Comparison of ENCODE assay signal across 14 mouse cellular contexts in the genomic region with DNA sequence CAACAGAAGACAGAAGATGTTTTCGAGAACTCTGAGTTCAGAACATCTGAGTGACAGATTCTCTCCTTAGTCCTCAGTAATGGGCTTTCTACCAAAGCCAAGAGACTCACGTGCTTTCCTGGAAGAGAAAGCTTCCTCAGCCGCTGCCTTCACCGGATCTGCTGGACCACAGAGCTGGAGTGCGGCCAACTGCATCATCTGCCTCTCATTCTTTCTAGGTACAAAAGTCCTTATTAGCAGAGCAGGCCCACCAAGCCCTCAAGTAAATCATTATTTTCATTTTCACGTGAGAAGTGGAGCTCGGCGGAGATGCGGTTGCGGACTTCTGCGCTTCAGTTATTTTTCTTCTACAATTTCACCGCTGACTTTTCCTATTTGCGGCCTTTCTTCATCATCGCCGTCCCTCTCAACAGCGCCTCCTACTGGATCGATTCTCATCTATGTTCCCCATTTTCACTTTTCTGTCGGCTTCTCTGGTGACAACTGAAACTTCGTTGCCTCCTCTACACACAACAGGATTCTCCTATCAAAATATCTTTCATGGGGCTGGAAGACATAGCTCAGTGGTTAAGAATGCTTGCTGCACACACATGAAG.
DNase-seq lines count a peak whose midpoint lies in the region; ATAC-seq and TF ChIP-seq lines count a peak whose summit lies in the region.
"Had no signal": no experiment of that assay in that cellular context is flagged by ENCODE, and none has a peak within 500 bp of the region (broad histone marks: within the 10 kb centered on the region; RNA-seq: fewer than 3 reads in every experiment).

No protein-coding gene starts in this region.

- 73% methylated on average over 19 of the region's 19 CpGs for WGBS in forebrain, embryonic 15.5 days

- intact Hi-C loops in gastrocnemius, adult 2 months (cut with DNase I) = loop anchor here (5.0 kb wide), 1 partner anchor 49 kb away; no protein-coding TSS in a partner anchor

- ATAC-seq in granulocyte monocyte progenitor cell, adult 5-6 weeks (replicated peaks; ENCODE audit: poor library complexity, severe bottlenecking) = peak; percentile 46
- ATAC-seq in forebrain, embryonic 15.5 days (replicated peaks) = no peak
- ATAC-seq: midbrain, embryonic 13.5 days had no signal

- TF ChIP-seq CTCF in gastrocnemius, adult 2 months (IDR thresholded peaks at IDR 0.05) = peak; percentile 6; the same call in 1 of the 2 replicates
- no peak for TF ChIP-seq CTCF in testis, adult 2 months (IDR thresholded peaks at IDR 0.05; ENCODE audit: control insufficient read depth, insufficient read depth, insufficient replicate concordance, low read depth, low read length)

- H3K4me1 ChIP-seq in testis, adult 2 months (ENCODE audit: control insufficient read depth, insufficient read depth, low read length) = peaks cover 6% of the 10 kb centered on the region; the same call in 1 of the 2 replicates
- H3K4me1 ChIP-seq in forebrain, embryonic 15.5 days = no peaks in the 10 kb centered on the region
- H3K4me1 ChIP-seq: forebrain, embryonic 12.5 days; midbrain, embryonic 13.5 days had no signal

- H3K9me3 ChIP-seq in forebrain, embryonic 15.5 days = no peaks in the 10 kb centered on the region
- H3K9me3 ChIP-seq: forebrain, embryonic 12.5 days; heart, embryonic 15.5 days; midbrain, embryonic 13.5 days had no signal

- H3K27ac ChIP-seq in gastrocnemius, adult 2 months = no peak overlapping the region
- H3K27ac ChIP-seq in testis, adult 2 months (ENCODE audit: control insufficient read depth, insufficient read depth, low read depth, low read length) = no peak overlapping the region
- H3K27ac ChIP-seq in forebrain, embryonic 15.5 days (replicated peaks) = no peak overlapping the region
- H3K27ac ChIP-seq: forebrain, embryonic 12.5 days; heart, embryonic 15.5 days; midbrain, embryonic 13.5 days had no signal

- H3K4me2 ChIP-seq in forebrain, embryonic 15.5 days (replicated peaks) = no peak overlapping the region
- H3K4me2 ChIP-seq: forebrain, embryonic 12.5 days; heart, embryonic 15.5 days; midbrain, embryonic 13.5 days had no signal

- no peak for TF ChIP-seq POLR2A in testis, adult 2 months (IDR thresholded peaks at IDR 0.05; ENCODE audit: control insufficient read depth, low read depth, low read length)

- DNase-seq in gastrocnemius, adult 2 months = no peak
- no peak for DNase-seq in gastrocnemius, postnatal 25 days
- peak; percentile 20 for DNase-seq in retina, postnatal 1 day
- DNase-seq in retina, embryonic 14.5 days (ENCODE audit: low spot score) = no peak
- DNase-seq in adrenal gland, postnatal 4 days (ENCODE audit: low spot score in 2 of 2) = no peak
- DNase-seq: cerebellum, adult 2 months; right cerebral cortex, postnatal 25 days had no signal

- no peak overlapping the region for H3K4me3 ChIP-seq in gastrocnemius, adult 2 months
- peak overlapping the region; percentile 10 for H3K4me3 ChIP-seq in testis, adult 2 months (ENCODE audit: control insufficient read depth, low read depth, low read length)
- H3K4me3 ChIP-seq in forebrain, embryonic 15.5 days = no peak overlapping the region
- H3K4me3 ChIP-seq: forebrain, embryonic 12.5 days; heart, embryonic 15.5 days; midbrain, embryonic 13.5 days had no signal

- no peaks in the 10 kb centered on the region for H3K36me3 ChIP-seq in testis, adult 2 months (ENCODE audit: control insufficient read depth, insufficient read depth, low read length)
- no peaks in the 10 kb centered on the region for H3K36me3 ChIP-seq in forebrain, embryonic 15.5 days
- H3K36me3 ChIP-seq: forebrain, embryonic 12.5 days; G1E; heart, embryonic 15.5 days; midbrain, embryonic 13.5 days had no signal

- no peak overlapping the region for H3K9ac ChIP-seq in forebrain, embryonic 15.5 days (replicated peaks)
- H3K9ac ChIP-seq: forebrain, embryonic 12.5 days; heart, embryonic 15.5 days; midbrain, embryonic 13.5 days had no signal

- H3K27me3 ChIP-seq in testis, adult 2 months (ENCODE audit: control insufficient read depth, insufficient read depth, low read length) = no peaks in the 10 kb centered on the region
- H3K27me3 ChIP-seq in forebrain, embryonic 15.5 days = no peaks in the 10 kb centered on the region
- H3K27me3 ChIP-seq: heart, embryonic 15.5 days; midbrain, embryonic 13.5 days had no signal
